Comparison of ENCODE assay signal across 18 mouse cellular contexts in genomic region chr2:59169572-59170207, GRCm38 (mm10). TPM values are rescaled to one million over a fixed set of nuclear protein-coding genes. Genes with fewer than 3 reads are reported as not detected.
DNase-seq lines count a peak whose midpoint lies in the region; ATAC-seq lines count a peak whose summit lies in the region.
"Had no signal": no experiment of that assay in that cellular context is flagged by ENCODE, and none has a peak within 500 bp of the region (broad histone marks: within the 10 kb centered on the region; RNA-seq: fewer than 3 reads in every experiment).

No protein-coding gene starts in this region.

- H3K27me3 ChIP-seq in limb, embryonic 11.5 days (ENCODE audit: control insufficient read depth, insufficient read depth, low read length), result no peaks in the 10 kb centered on the region
- H3K27me3 ChIP-seq in limb, embryonic 10.5 days (ENCODE audit: low read depth, poor library complexity, severe bottlenecking), result no peaks in the 10 kb centered on the region
- no peaks in the 10 kb centered on the region for H3K27me3 ChIP-seq in forebrain, embryonic 14.5 days (replicated peaks; ENCODE audit: control insufficient read depth, insufficient read depth, low read length)
- H3K27me3 ChIP-seq: CH12.LX; forebrain, embryonic 15.5 days; limb, embryonic 13.5 days had no signal

- no peak for ATAC-seq in limb, embryonic 11.5 days (ENCODE audit: insufficient number of reproducible peaks, low FRiP score, low TSS enrichment, low read depth)
- no peak for ATAC-seq in forebrain, embryonic 14.5 days
- ATAC-seq: forebrain, embryonic 15.5 days had no signal

- peak; percentile 9 for DNase-seq in limb, embryonic 11.5 days (ENCODE audit: low spot score)
- no peak for DNase-seq in limb, embryonic 10.5 days (ENCODE audit: low spot score)
- peak; percentile 23 for DNase-seq in ES-CJ7 (ENCODE audit: low read depth, low spot score)
- peak; percentile 64 to 77 for DNase-seq in kidney, adult 8-10 months
- DNase-seq in kidney, postnatal 25 days, result peak; percentile 56 to 74
- DNase-seq in layer of hippocampus, adult 9-11 months, result no peak
- DNase-seq in urinary bladder, adult 18-20 months (ENCODE audit: low spot score in 2 of 2), result no peak
- DNase-seq in forebrain, embryonic 14.5 days (ENCODE audit: low spot score), result no peak
- DNase-seq: adrenal gland, adult 8-10 months; cerebellum, adult 11 months; cerebellum, postnatal 25 days; right cerebral cortex, postnatal 14 days had no signal

- WGBS in limb, embryonic 11.5 days, result 68% methylated on average over 9 of the region's 9 CpGs
- 69% methylated on average over 9 of the region's 9 CpGs for WGBS in limb, embryonic 10.5 days
- 77% methylated on average over 9 of the region's 9 CpGs for WGBS in forebrain, embryonic 14.5 days

- no peaks in the 10 kb centered on the region for H3K36me3 ChIP-seq in limb, embryonic 11.5 days (ENCODE audit: control insufficient read depth, insufficient read depth, low read length)
- no peaks in the 10 kb centered on the region for H3K36me3 ChIP-seq in limb, embryonic 10.5 days
- no peaks in the 10 kb centered on the region for H3K36me3 ChIP-seq in forebrain, embryonic 14.5 days (ENCODE audit: control insufficient read depth, insufficient read depth, low read length)
- H3K36me3 ChIP-seq: forebrain, embryonic 15.5 days; limb, embryonic 13.5 days had no signal

- H3K4me3 ChIP-seq in limb, embryonic 11.5 days (ENCODE audit: low read depth, low read length), result no peak overlapping the region
- no peak overlapping the region for H3K4me3 ChIP-seq in limb, embryonic 10.5 days
- H3K4me3 ChIP-seq in forebrain, embryonic 14.5 days (ENCODE audit: low read depth, low read length), result no peak overlapping the region
- H3K4me3 ChIP-seq: forebrain, embryonic 15.5 days; left cerebral cortex, adult 2 months; limb, embryonic 13.5 days had no signal

- no peak overlapping the region for H3K4me2 ChIP-seq in limb, embryonic 11.5 days (ENCODE audit: low read depth, severe bottlenecking)
- H3K4me2 ChIP-seq in forebrain, embryonic 14.5 days (ENCODE audit: low read length), result no peak overlapping the region
- H3K4me2 ChIP-seq: forebrain, embryonic 15.5 days; heart, embryonic 11.5 days; hindbrain, embryonic 14.5 days; limb, embryonic 13.5 days had no signal

- H3K9ac ChIP-seq in limb, embryonic 11.5 days (ENCODE audit: low read length), result no peak overlapping the region
- no peak overlapping the region for H3K9ac ChIP-seq in forebrain, embryonic 14.5 days (ENCODE audit: low read length)
- H3K9ac ChIP-seq: forebrain, embryonic 15.5 days; hindbrain, embryonic 14.5 days; limb, embryonic 13.5 days had no signal

- no peaks in the 10 kb centered on the region for H3K9me3 ChIP-seq in limb, embryonic 11.5 days (ENCODE audit: control insufficient read depth, low read length)
- no peaks in the 10 kb centered on the region for H3K9me3 ChIP-seq in limb, embryonic 10.5 days (replicated peaks)
- H3K9me3 ChIP-seq in forebrain, embryonic 14.5 days (replicated peaks; ENCODE audit: control insufficient read depth, low read length), result no peaks in the 10 kb centered on the region
- H3K9me3 ChIP-seq: forebrain, embryonic 15.5 days had no signal

- H3K4me1 ChIP-seq in limb, embryonic 11.5 days (ENCODE audit: control insufficient read depth, insufficient read depth, low read length), result no peaks in the 10 kb centered on the region
- peaks cover 6% of the 10 kb centered on the region; the same call in 1 of the 2 replicates for H3K4me1 ChIP-seq in limb, embryonic 10.5 days
- H3K4me1 ChIP-seq in forebrain, embryonic 14.5 days (ENCODE audit: control insufficient read depth, insufficient read depth, low read length), result no peaks in the 10 kb centered on the region
- H3K4me1 ChIP-seq: forebrain, embryonic 15.5 days had no signal

- H3K27ac ChIP-seq in limb, embryonic 11.5 days (replicated peaks; ENCODE audit: low read depth, low read length), result no peak overlapping the region
- H3K27ac ChIP-seq in limb, embryonic 10.5 days, result no peak overlapping the region
- no peak overlapping the region for H3K27ac ChIP-seq in forebrain, embryonic 14.5 days (ENCODE audit: low read depth, low read length)
- H3K27ac ChIP-seq: forebrain, embryonic 15.5 days; hindbrain, embryonic 14.5 days; left cerebral cortex, adult 2 months; limb, embryonic 13.5 days had no signal

RNA-seq across cellular contexts. Expression of gene Pkp4, which starts 9.0 kb away (rescaled TPM):
- 18.0 and 18.8 TPM in 2 replicates for polyA plus RNA-seq in limb, embryonic 11.5 days (2014; fragmentation: Nextera tagmentation; extraction: Ambion mirVana)
- 12.4 and 15.0 TPM in 2 replicates for polyA plus RNA-seq in limb, embryonic 10.5 days (2016; fragmentation: Nextera tagmentation; extraction: Ambion mirVana)
- 24.6 and 25.7 TPM in 2 replicates for polyA plus RNA-seq in forebrain, embryonic 14.5 days (2014; fragmentation: Nextera tagmentation; extraction: Ambion mirVana)

RNA-seq across cellular contexts. Expression of gene Ccdc148, which starts 9.2 kb away (rescaled TPM):
- polyA plus RNA-seq in limb, embryonic 11.5 days (2014; fragmentation: Nextera tagmentation; extraction: Ambion mirVana), result 0.28 and 0.43 TPM in 2 replicates
- 0.23 and 0.70 TPM in 2 replicates for polyA plus RNA-seq in limb, embryonic 10.5 days (2016; fragmentation: Nextera tagmentation; extraction: Ambion mirVana)
- polyA plus RNA-seq in forebrain, embryonic 14.5 days (2014; fragmentation: Nextera tagmentation; extraction: Ambion mirVana), result 1.8 and 2.5 TPM in 2 replicates

Comparison
In these comparisons a context has a peak if more than half of its experiments do, and no peak if none do; other contexts are left out.
1. DNase-seq: peak in limb, embryonic 11.5 days (single experiment), ES-CJ7 (single experiment), kidney, adult 8-10 months (2 of 2) and kidney, postnatal 25 days (2 of 2); none in limb, embryonic 10.5 days (single experiment), layer of hippocampus, adult 9-11 months (single experiment), urinary bladder, adult 18-20 months (0 of 2) and forebrain, embryonic 14.5 days (single experiment).